Mouse (Mus musculus) kidney, postnatal 25 days (tissue): ENCODE measurements around the gene Sugct.

Experiments
- DNase-seq, 2 experiments: peaks; one replicate each; pipeline ENCODE4 v3.0.0; 2021; ENCODE audit warnings: mixed read lengths in 2 of 2

Gene Sugct

GRCm38 (mm10) chr13:17027846-17028529 lies 667.4 kb downstream of the Sugct start:
- DNase-seq: no peak

- DNase-seq: no peak
Observed at GRCm38 (mm10) chr13:17027001-17027400, 668.4 kb downstream of the Sugct start.

GRCm38 (mm10) chr13:16996464-16996863 lies 698.9 kb downstream of the Sugct start:
- no peak for DNase-seq

- DNase-seq: no peak
Observed at GRCm38 (mm10) chr13:16995321-16995720, 700.0 kb downstream of the Sugct start.

GRCm38 (mm10) chr13:16977743-16978142 lies 717.6 kb downstream of the Sugct start:
- DNase-seq: no peak

- DNase-seq: no peak
Observed at GRCm38 (mm10) chr13:16971277-16971676, 724.1 kb downstream of the Sugct start.

- DNase-seq: no peak
Observed at GRCm38 (mm10) chr13:16968995-16969394, 726.4 kb downstream of the Sugct start.

- DNase-seq: no peak
Observed at GRCm38 (mm10) chr13:16964823-16965475, 730.4 kb downstream of the Sugct start.

- DNase-seq: no peak
Observed at GRCm38 (mm10) chr13:16952045-16952444, 743.3 kb downstream of the Sugct start.

- no peak for DNase-seq
Observed at GRCm38 (mm10) chr13:16939466-16939811, 755.9 kb downstream of the Sugct start.

- no peak for DNase-seq
Observed at GRCm38 (mm10) chr13:16938552-16939465, 756.5 kb downstream of the Sugct start.

GRCm38 (mm10) chr13:16937422-16938202 lies 757.7 kb downstream of the Sugct start:
- DNase-seq: no peak

- no peak for DNase-seq
Observed at GRCm38 (mm10) chr13:16935029-16935428, 760.3 kb downstream of the Sugct start.

- no peak for DNase-seq
Observed at GRCm38 (mm10) chr13:16933600-16933999, 761.8 kb downstream of the Sugct start.

GRCm38 (mm10) chr13:16921305-16921704 lies 774.0 kb downstream of the Sugct start:
- no peak for DNase-seq

GRCm38 (mm10) chr13:16915697-16916096 lies 779.7 kb downstream of the Sugct start:
- no peak for DNase-seq

- DNase-seq: no peak
Observed at GRCm38 (mm10) chr13:16912214-16912613, 783.1 kb downstream of the Sugct start.

- DNase-seq: no peak
Observed at GRCm38 (mm10) chr13:16906974-16907373, 788.4 kb downstream of the Sugct start.

GRCm38 (mm10) chr13:16901424-16901823 lies 793.9 kb downstream of the Sugct start:
- DNase-seq: no peak

GRCm38 (mm10) chr13:16898084-16898792 lies 797.1 kb downstream of the Sugct start:
- no peak for DNase-seq

GRCm38 (mm10) chr13:16878056-16878455 lies 817.3 kb downstream of the Sugct start:
- DNase-seq: no peak

- no peak for DNase-seq
Observed at GRCm38 (mm10) chr13:16859986-16860385, 835.4 kb downstream of the Sugct start.
